Mouse (Mus musculus): Measurements from ENCODE around the gene Cdc34. TPM values are rescaled to one million over a fixed set of nuclear protein-coding genes. Genes with fewer than 3 reads are reported as not detected.
"Not testable (repeated sequence)": the region's sequence is repeated elsewhere in the genome, so short reads cannot be mapped to it uniquely, and the experiment has no call there.

Gene Cdc34
- polyA plus RNA-seq, 1 experiment from 2014 or later: 175 TPM

GRCm38 (mm10) chr10:79697916-79698315 is 15.9 kb downstream of the Cdc34 start:
- Histone ChIP-seq H3K27me3 (ENCODE audit: control insufficient read depth, insufficient read depth, low read length) (no peaks in the 10 kb centered on the region), H3K4me3 (ENCODE audit: low read depth, low read length) (no peak overlapping the region), H3K9me3 (ENCODE audit: control insufficient read depth, low read length) (no peaks in the 10 kb centered on the region), H3K36me3 (ENCODE audit: control insufficient read depth, insufficient read depth, low read length) (no peaks in the 10 kb centered on the region), H3K4me2 (ENCODE audit: low read depth, severe bottlenecking) (no peak overlapping the region), H3K9ac (ENCODE audit: low read length) (no peak overlapping the region), H3K27ac (replicated peaks; ENCODE audit: low read depth, low read length) (no peak overlapping the region), H3K4me1 (ENCODE audit: control insufficient read depth, insufficient read depth, low read length) (peaks cover 11% of the 10 kb centered on the region; the same call in 1 of the 2 replicates)
- DNase-seq (ENCODE audit: low spot score) (no peak), ATAC-seq (ENCODE audit: insufficient number of reproducible peaks, low FRiP score, low TSS enrichment, low read depth) (no peak)
- 75% methylated on average over 6 of the region's 6 CpGs for WGBS

GRCm38 (mm10) chr10:79698459-79698858 is 16.5 kb downstream of the Cdc34 start:
- no peak overlapping the region for H3K4me2 ChIP-seq (ENCODE audit: low read depth, severe bottlenecking)
- ATAC-seq (ENCODE audit: insufficient number of reproducible peaks, low FRiP score, low TSS enrichment, low read depth) (no peak), DNase-seq (ENCODE audit: low spot score) (no peak)
- H3K9me3 ChIP-seq (ENCODE audit: control insufficient read depth, low read length): no peaks in the 10 kb centered on the region
- H3K27ac ChIP-seq (replicated peaks; ENCODE audit: low read depth, low read length): no peak overlapping the region
- no peaks in the 10 kb centered on the region for H3K36me3 ChIP-seq (ENCODE audit: control insufficient read depth, insufficient read depth, low read length)
- no peak overlapping the region for H3K4me3 ChIP-seq (ENCODE audit: low read depth, low read length)
- H3K9ac ChIP-seq (ENCODE audit: low read length): no peak overlapping the region
- 94% methylated on average over 6 of the region's 6 CpGs for WGBS
- peaks cover 11% of the 10 kb centered on the region; the same call in 1 of the 2 replicates for H3K4me1 ChIP-seq (ENCODE audit: control insufficient read depth, insufficient read depth, low read length)
- H3K27me3 ChIP-seq (ENCODE audit: control insufficient read depth, insufficient read depth, low read length): no peaks in the 10 kb centered on the region

- Histone ChIP-seq H3K27ac (replicated peaks; ENCODE audit: low read depth, low read length) (no peak overlapping the region), H3K36me3 (ENCODE audit: control insufficient read depth, insufficient read depth, low read length) (no peaks in the 10 kb centered on the region), H3K4me1 (ENCODE audit: control insufficient read depth, insufficient read depth, low read length) (peaks cover 15% of the 10 kb centered on the region), H3K9me3 (ENCODE audit: control insufficient read depth, low read length) (no peaks in the 10 kb centered on the region), H3K4me2 (ENCODE audit: low read depth, severe bottlenecking) (no peak overlapping the region), H3K9ac (ENCODE audit: low read length) (no peak overlapping the region), H3K27me3 (ENCODE audit: control insufficient read depth, insufficient read depth, low read length) (no peaks in the 10 kb centered on the region), H3K4me3 (ENCODE audit: low read depth, low read length) (no peak overlapping the region)
- DNase-seq (ENCODE audit: low spot score): no peak
- no peak for ATAC-seq (ENCODE audit: insufficient number of reproducible peaks, low FRiP score, low TSS enrichment, low read depth)
- WGBS: 48% methylated on average over 7 of the region's 7 CpGs
These were observed 18.7 kb downstream of the Cdc34 start for GRCm38 (mm10) chr10:79700676-79701075.

- no peak for DNase-seq (ENCODE audit: low spot score)
- H3K9ac ChIP-seq (ENCODE audit: low read length): no peak overlapping the region
- H3K36me3 ChIP-seq (ENCODE audit: control insufficient read depth, insufficient read depth, low read length): no peaks in the 10 kb centered on the region
- no peak overlapping the region for H3K4me2 ChIP-seq (ENCODE audit: low read depth, severe bottlenecking)
- ATAC-seq (ENCODE audit: insufficient number of reproducible peaks, low FRiP score, low TSS enrichment, low read depth): no peak
- WGBS: 51% methylated on average over 10 of the region's 10 CpGs
- no peaks in the 10 kb centered on the region for H3K27me3 ChIP-seq (ENCODE audit: control insufficient read depth, insufficient read depth, low read length)
- no peaks in the 10 kb centered on the region for H3K9me3 ChIP-seq (ENCODE audit: control insufficient read depth, low read length)
- H3K4me1 ChIP-seq (ENCODE audit: control insufficient read depth, insufficient read depth, low read length): peaks cover 18% of the 10 kb centered on the region
- H3K27ac ChIP-seq (replicated peaks; ENCODE audit: low read depth, low read length): no peak overlapping the region
- H3K4me3 ChIP-seq (ENCODE audit: low read depth, low read length): no peak overlapping the region
These were observed 19.6 kb downstream of the Cdc34 start for GRCm38 (mm10) chr10:79701443-79702129.

- not testable (repeated sequence) for H3K4me2 ChIP-seq (ENCODE audit: low read depth, severe bottlenecking); H3K9ac ChIP-seq (ENCODE audit: low read length); DNase-seq (ENCODE audit: low spot score); H3K9me3 ChIP-seq (ENCODE audit: control insufficient read depth, low read length); H3K27ac ChIP-seq (replicated peaks; ENCODE audit: low read depth, low read length); H3K36me3 ChIP-seq (ENCODE audit: control insufficient read depth, insufficient read depth, low read length); H3K4me3 ChIP-seq (ENCODE audit: low read depth, low read length); H3K27me3 ChIP-seq (ENCODE audit: control insufficient read depth, insufficient read depth, low read length); ATAC-seq (ENCODE audit: insufficient number of reproducible peaks, low FRiP score, low TSS enrichment, low read depth)
- H3K4me1 ChIP-seq (ENCODE audit: control insufficient read depth, insufficient read depth, low read length): peaks cover 18% of the 10 kb centered on the region
- 81% methylated on average over 2 of the region's 4 CpGs for WGBS
These were observed 21.0 kb downstream of the Cdc34 start for GRCm38 (mm10) chr10:79702970-79703369.

GRCm38 (mm10) chr10:79703541-79703940 is 21.5 kb downstream of the Cdc34 start:
- Histone ChIP-seq H3K27me3 (ENCODE audit: control insufficient read depth, insufficient read depth, low read length) (no peaks in the 10 kb centered on the region), H3K27ac (replicated peaks; ENCODE audit: low read depth, low read length) (no peak overlapping the region), H3K4me3 (ENCODE audit: low read depth, low read length) (peak overlapping the region; percentile 79; the same call in 1 of the 2 replicates), H3K4me2 (ENCODE audit: low read depth, severe bottlenecking) (peak overlapping the region; percentile 84; the same call in 1 of the 2 replicates), H3K9me3 (ENCODE audit: control insufficient read depth, low read length) (no peaks in the 10 kb centered on the region), H3K9ac (ENCODE audit: low read length) (no peak overlapping the region), H3K36me3 (ENCODE audit: control insufficient read depth, insufficient read depth, low read length) (0 out of 2 replicates have a peak, but pooled peaks cover 6% of the 10 kb centered on the region), H3K4me1 (ENCODE audit: control insufficient read depth, insufficient read depth, low read length) (peaks cover 18% of the 10 kb centered on the region)
- no peak for DNase-seq (ENCODE audit: low spot score)
- ATAC-seq (ENCODE audit: insufficient number of reproducible peaks, low FRiP score, low TSS enrichment, low read depth): no peak
- 74% methylated on average over 10 of the region's 10 CpGs for WGBS

GRCm38 (mm10) chr10:79704065-79704969 is 22.3 kb downstream of the Cdc34 start, which contains the start of gene Bsg:
TSS of gene Bsg (plus strand) at chr10:79704491.
- Histone ChIP-seq H3K27ac (replicated peaks; ENCODE audit: low read depth, low read length) (peak within 1 kb of the TSS; percentile 55; the same call in 1 of the 2 replicates), H3K36me3 (ENCODE audit: control insufficient read depth, insufficient read depth, low read length) (peaks cover 12% of the 10 kb centered on the region; the same call in 1 of the 2 replicates), H3K4me3 (ENCODE audit: low read depth, low read length) (peak within 1 kb of the TSS; percentile 79), H3K4me1 (ENCODE audit: control insufficient read depth, insufficient read depth, low read length) (peaks cover 18% of the 10 kb centered on the region), H3K27me3 (ENCODE audit: control insufficient read depth, insufficient read depth, low read length) (no peaks in the 10 kb centered on the region), H3K9me3 (ENCODE audit: control insufficient read depth, low read length) (no peaks in the 10 kb centered on the region), H3K9ac (ENCODE audit: low read length) (peak within 1 kb of the TSS; percentile 86), H3K4me2 (ENCODE audit: low read depth, severe bottlenecking) (peak within 1 kb of the TSS; percentile 84)
- under 1% methylated on average over 64 of the region's 65 CpGs for WGBS
- ATAC-seq (ENCODE audit: insufficient number of reproducible peaks, low FRiP score, low TSS enrichment, low read depth) (peak; percentile 91), DNase-seq (ENCODE audit: low spot score) (peak; percentile 99)

GRCm38 (mm10) chr10:79704970-79705360 is 23.0 kb downstream of the Cdc34 start:
- ATAC-seq (ENCODE audit: insufficient number of reproducible peaks, low FRiP score, low TSS enrichment, low read depth) (no peak), DNase-seq (ENCODE audit: low spot score) (no peak)
- Histone ChIP-seq H3K4me2 (ENCODE audit: low read depth, severe bottlenecking) (peak overlapping the region; percentile 84), H3K4me1 (ENCODE audit: control insufficient read depth, insufficient read depth, low read length) (peaks cover 18% of the 10 kb centered on the region), H3K27ac (replicated peaks; ENCODE audit: low read depth, low read length) (no peak overlapping the region; the same call in 1 of the 2 replicates), H3K4me3 (ENCODE audit: low read depth, low read length) (peak overlapping the region; percentile 79), H3K36me3 (ENCODE audit: control insufficient read depth, insufficient read depth, low read length) (peaks cover 18% of the 10 kb centered on the region), H3K9me3 (ENCODE audit: control insufficient read depth, low read length) (no peaks in the 10 kb centered on the region), H3K27me3 (ENCODE audit: control insufficient read depth, insufficient read depth, low read length) (no peaks in the 10 kb centered on the region), H3K9ac (ENCODE audit: low read length) (peak overlapping the region; percentile 86)
- 6% methylated on average over 10 of the region's 10 CpGs for WGBS

Data from limb, embryonic 11.5 days (tissue).